Mouse (Mus musculus) heart, postnatal 0 days (tissue): Measurements from ENCODE around the gene 1700012A03Rik. TPM values are rescaled to one million over a fixed set of nuclear protein-coding genes. Genes with fewer than 3 reads are reported as not detected.

ENCODE experiments used
- ATAC-seq: fragments of 200-750 bp; cut with Nextera tagmentation; 2 replicates; pipeline ENCODE4 v1.8.0; 2017; ENCODE audit warnings: low read depth, moderate number of reproducible peaks, moderate library complexity; ENCODE audit not compliant: insufficient read depth
- DNase-seq: peaks from one replicate; pipeline ENCODE4 v3.0.0-alpha.2; 2016; ENCODE audit warnings: low spot score
- H3K27ac ChIP-seq: fragments of 300-500 bp; sonication (generic); 2 replicates; pipeline ENCODE4 v1.5.1; 2014; ENCODE audit warnings: low read depth, mild to moderate bottlenecking
- H3K27me3 ChIP-seq: fragments of 300-500 bp; sonication (generic); 2 replicates; pipeline ENCODE4 v1.6.1; 2014; ENCODE audit warnings: low read length, mixed read lengths; ENCODE audit not compliant: control insufficient read depth, insufficient read depth
- H3K36me3 ChIP-seq: fragments of 300-500 bp; sonication (generic); replicated peaks from 2 replicates; pipeline ENCODE4 v1.6.1; 2014; ENCODE audit warnings: low read length, mixed read lengths; ENCODE audit not compliant: control insufficient read depth, insufficient read depth
- H3K4me1 ChIP-seq: fragments of 300-500 bp; sonication (generic); 2 replicates; pipeline ENCODE4 v1.6.1; 2014; ENCODE audit warnings: antibody characterized with exemption; ENCODE audit not compliant: control insufficient read depth, insufficient read depth
- H3K4me2 ChIP-seq: fragments of 300-500 bp; sonication (generic); 2 replicates; pipeline ENCODE4 v1.6.1; 2014; ENCODE audit warnings: low read depth, mild to moderate bottlenecking, low read length, moderate library complexity
- H3K4me3 ChIP-seq: fragments of 300-500 bp; sonication (generic); 2 replicates; pipeline ENCODE4 v1.5.1; 2014; ENCODE audit warnings: low read depth, low read length
- H3K9ac ChIP-seq: fragments of 300-500 bp; sonication (generic); replicated peaks from 2 replicates; pipeline ENCODE4 v1.6.1; 2014; ENCODE audit warnings: low read depth, low read length, mixed read lengths
- H3K9me3 ChIP-seq: fragments of 300-500 bp; sonication (generic); replicated peaks from 2 replicates; pipeline ENCODE4 v1.6.1; 2016; ENCODE audit warnings: low read length; ENCODE audit not compliant: control insufficient read depth
- CTCF ChIP-seq: IDR thresholded peaks from 2 replicates; pipeline ENCODE4 v1.5.1; 2016; ENCODE audit warnings: antibody characterized with exemption, control low read depth, low read depth
- EP300 ChIP-seq: IDR thresholded peaks from 2 replicates; pipeline ENCODE4 v1.6.1; 2016; ENCODE audit warnings: antibody characterized with exemption, low read depth
- WGBS: fragments of 180-500 bp; shearing (Covaris S2); extraction: QIAGEN DNeasy Blood & Tissue Kit; methylation state at CpG from one replicate; pipeline ENCODE4 v1.1.7; 2014; 5-methylcytosine and 5-hydroxymethylcytosine counted together
- polyA plus RNA-seq: library from polyadenylated mRNA; unstranded; fragments of >200 nt; fragmentation: Nextera tagmentation; extraction: Ambion mirVana; gene quantifications from 2 replicates; pipeline ENCODE4 v1.2.1, GENCODE M21; 2015
- total RNA-seq: library from RNA; depleted of rRNA; stranded (reverse); fragments of >200 nt; gene quantifications from 2 replicates; pipeline ENCODE4 v1.2.3, GENCODE M21; 2014; ENCODE audit warnings: low replicate concordance; rRNA removed

The 1700012A03Rik gene
- total RNA-seq, result not detected in 2 replicates
- not detected in 2 replicates for polyA plus RNA-seq

- Histone ChIP-seq H3K27ac (no peak within 1 kb of the TSS), H3K27me3 (no peaks in the 10 kb centered on the region), H3K36me3 (no peaks in the 10 kb centered on the region), H3K4me2 (no peak within 1 kb of the TSS), H3K4me3 (no peak within 1 kb of the TSS), H3K9ac (no peak within 1 kb of the TSS), H3K4me1 (no peaks in the 10 kb centered on the region), H3K9me3 (no peaks in the 10 kb centered on the region)
- no peak for DNase-seq
- TF ChIP-seq CTCF, result no peak
- TF ChIP-seq EP300, result no peak
- no peak for ATAC-seq
- 66% methylated on average over 3 of the region's 3 CpGs for WGBS
Measured at GRCm38 (mm10) chr6:32049951-32050345, at the start of gene 1700012A03Rik. 1700012A03Rik (plus strand) TSS chr6:32050246.

GRCm38 (mm10) chr6:32004228-32004627, 45.8 kb upstream of the 1700012A03Rik start:
- no peak for ATAC-seq
- Histone ChIP-seq H3K36me3 (no peaks in the 10 kb centered on the region), H3K9ac (no peak overlapping the region), H3K27me3 (no peaks in the 10 kb centered on the region), H3K27ac (no peak overlapping the region), H3K4me2 (no peak overlapping the region), H3K4me1 (no peaks in the 10 kb centered on the region), H3K9me3 (0 out of 2 replicates have a peak, but pooled peaks cover 3% of the 10 kb centered on the region), H3K4me3 (no peak overlapping the region)
- WGBS, result 84% methylated on average over 10 of the region's 10 CpGs
- no peak for TF ChIP-seq EP300
- no peak for TF ChIP-seq CTCF
- no peak for DNase-seq

GRCm38 (mm10) chr6:32005914-32006313, 44.1 kb upstream of the 1700012A03Rik start:
- no peak for DNase-seq
- no peaks in the 10 kb centered on the region for H3K27me3 ChIP-seq
- 58% methylated on average over 2 of the region's 2 CpGs for WGBS
- H3K27ac ChIP-seq, result no peak overlapping the region
- H3K4me1 ChIP-seq, result no peaks in the 10 kb centered on the region
- ATAC-seq, result no peak
- H3K4me3 ChIP-seq, result no peak overlapping the region
- no peak for TF ChIP-seq EP300
- TF ChIP-seq CTCF, result no peak
- H3K4me2 ChIP-seq, result no peak overlapping the region
- H3K9me3 ChIP-seq, result 0 out of 2 replicates have a peak, but pooled peaks cover 3% of the 10 kb centered on the region
- H3K9ac ChIP-seq, result no peak overlapping the region
- H3K36me3 ChIP-seq, result no peaks in the 10 kb centered on the region

- Histone ChIP-seq H3K27ac (no peak overlapping the region), H3K9ac (no peak overlapping the region), H3K4me2 (no peak overlapping the region), H3K27me3 (no peaks in the 10 kb centered on the region), H3K4me3 (no peak overlapping the region), H3K36me3 (no peaks in the 10 kb centered on the region), H3K9me3 (0 out of 2 replicates have a peak, but pooled peaks cover 3% of the 10 kb centered on the region), H3K4me1 (no peaks in the 10 kb centered on the region)
- DNase-seq, result no peak
- ATAC-seq, result no peak
- TF ChIP-seq CTCF, result no peak
- no peak for TF ChIP-seq EP300
- WGBS, result 73% methylated on average over 6 of the region's 6 CpGs
Measured at GRCm38 (mm10) chr6:32006382-32006781, 43.7 kb upstream of the 1700012A03Rik start.

GRCm38 (mm10) chr6:32007336-32007735, 42.7 kb upstream of the 1700012A03Rik start:
- Histone ChIP-seq H3K27ac (no peak overlapping the region), H3K4me3 (no peak overlapping the region), H3K9ac (no peak overlapping the region), H3K4me2 (no peak overlapping the region), H3K27me3 (no peaks in the 10 kb centered on the region), H3K36me3 (no peaks in the 10 kb centered on the region), H3K9me3 (0 out of 2 replicates have a peak, but pooled peaks cover 3% of the 10 kb centered on the region), H3K4me1 (no peaks in the 10 kb centered on the region)
- TF ChIP-seq CTCF (no peak), EP300 (no peak)
- no peak for ATAC-seq
- 88% methylated on average over 3 of the region's 3 CpGs for WGBS
- DNase-seq, result no peak

GRCm38 (mm10) chr6:32016841-32017240, 33.2 kb upstream of the 1700012A03Rik start:
- Histone ChIP-seq H3K36me3 (no peaks in the 10 kb centered on the region), H3K27me3 (no peaks in the 10 kb centered on the region), H3K9me3 (no peaks in the 10 kb centered on the region), H3K4me1 (peaks cover 17% of the 10 kb centered on the region), H3K27ac (no peak overlapping the region), H3K4me2 (no peak overlapping the region), H3K9ac (no peak overlapping the region), H3K4me3 (no peak overlapping the region)
- WGBS, result 28% methylated on average over 7 of the region's 7 CpGs
- no peak for DNase-seq
- TF ChIP-seq CTCF (no peak), EP300 (no peak)
- no peak for ATAC-seq
